Mouse (Mus musculus) liver, postnatal 0 days (tissue): ENCODE measurements around the gene Zbtb46.

ENCODE experiments used
- CTCF ChIP-seq: sonication (generic); IDR thresholded peaks from 2 replicates; pipeline ENCODE4 v1.5.1; 2016; ENCODE audit warnings: antibody characterized with exemption, low read depth
- EP300 ChIP-seq: IDR thresholded peaks from 2 replicates; pipeline ENCODE4 v1.6.1; 2016; ENCODE audit warnings: antibody characterized with exemption, low read depth, mild to moderate bottlenecking

DNA sequence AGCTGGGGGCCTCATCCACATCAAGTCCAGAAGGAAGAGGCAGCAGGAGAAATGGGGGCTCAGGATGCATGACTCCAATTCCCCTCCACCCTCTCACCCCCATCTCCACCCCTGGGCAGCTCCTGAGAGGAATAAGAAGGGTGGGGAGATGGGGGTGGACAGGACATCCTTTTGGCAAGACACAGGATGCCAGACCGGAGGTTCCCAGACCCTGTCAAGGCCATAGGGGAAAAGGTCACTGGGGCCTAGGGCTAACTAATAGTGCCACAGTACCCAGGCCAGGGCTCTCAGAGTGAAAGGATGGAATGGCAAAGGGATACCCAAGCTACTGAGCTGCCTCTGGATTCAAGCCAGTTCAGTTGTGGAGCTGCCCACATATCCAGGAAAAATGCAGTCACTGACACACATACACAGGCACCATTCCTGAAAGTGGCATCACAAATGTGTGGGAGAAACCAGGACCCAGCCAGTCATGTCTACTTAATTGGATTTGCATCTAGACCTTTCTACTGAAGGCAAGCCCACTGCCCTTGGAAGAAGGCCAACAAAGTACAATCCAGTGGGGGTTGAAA is 13.1 kb upstream of the Zbtb46 start:
- TF ChIP-seq CTCF, result no peak
- no peak for TF ChIP-seq EP300
